Comparison of ENCODE assay signal across 14 mouse cellular contexts in the genomic region with DNA sequence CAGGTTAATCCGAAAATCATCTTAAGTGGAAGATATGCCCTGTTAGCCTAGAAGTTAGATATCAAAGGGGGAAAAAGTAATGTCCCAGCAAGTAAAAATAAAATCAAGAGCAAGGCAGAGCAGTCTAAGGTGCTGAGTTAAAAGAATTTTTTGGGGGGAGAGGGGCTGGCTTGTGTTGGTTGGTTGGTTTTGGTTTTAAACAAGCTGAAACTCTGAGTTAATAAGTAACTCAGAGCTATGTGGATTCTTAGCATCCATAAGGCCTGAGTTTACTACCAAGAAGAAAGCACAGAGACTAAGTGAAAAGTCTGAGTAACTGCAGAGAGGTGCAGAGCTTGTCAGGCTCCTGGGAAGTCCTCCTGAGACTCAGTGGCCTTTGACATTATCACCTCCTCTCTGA.
"Had no signal": no experiment of that assay in that cellular context is flagged by ENCODE, and none has a peak within 500 bp of the region (broad histone marks: within the 10 kb centered on the region; RNA-seq: fewer than 3 reads in every experiment).

No protein-coding gene starts in this region.

- H3K27ac ChIP-seq: hindbrain, embryonic 14.5 days; intestine, embryonic 15.5 days; limb, embryonic 12.5 days; midbrain, embryonic 10.5 days; neural tube, embryonic 15.5 days; stomach, postnatal 0 days had no signal

- DNase-seq: lung, embryonic 14.5 days; lung, postnatal 10 days; lung, postnatal 4 days; midbrain, embryonic 14.5 days; right cerebral cortex, postnatal 14 days; thymus, postnatal 4 days had no signal

- H3K9ac ChIP-seq: hindbrain, embryonic 14.5 days; intestine, embryonic 15.5 days; limb, embryonic 12.5 days; lung, embryonic 14.5 days; neural tube, embryonic 15.5 days had no signal

- H3K4me2 ChIP-seq: hindbrain, embryonic 14.5 days; intestine, embryonic 15.5 days; limb, embryonic 12.5 days; lung, embryonic 14.5 days; neural tube, embryonic 15.5 days had no signal

- H3K4me3 ChIP-seq: intestine, embryonic 15.5 days; layer of hippocampus, adult 2 months; limb, embryonic 12.5 days; midbrain, embryonic 10.5 days; myocyte; neural tube, embryonic 15.5 days had no signal

- H3K27me3 ChIP-seq: intestine, embryonic 15.5 days; limb, embryonic 12.5 days; neural tube, embryonic 15.5 days had no signal

- H3K36me3 ChIP-seq: intestine, embryonic 15.5 days; limb, embryonic 12.5 days; midbrain, embryonic 10.5 days had no signal

- ATAC-seq: intestine, embryonic 15.5 days had no signal

- H3K4me1 ChIP-seq: intestine, embryonic 15.5 days; limb, embryonic 12.5 days; midbrain, embryonic 10.5 days had no signal

- H3K9me3 ChIP-seq: intestine, embryonic 15.5 days; limb, embryonic 12.5 days; midbrain, embryonic 10.5 days; neural tube, embryonic 15.5 days had no signal
